Mouse (Mus musculus) neural tube, embryonic 15.5 days (tissue): ENCODE data around the gene Hoxb8. TPM values are rescaled to one million over a fixed set of nuclear protein-coding genes. Genes with fewer than 3 reads are reported as not detected.

Experiments used
- microRNA counts: library from miRNA; unstranded; fragments of <30 nt; microRNA quantifications from one replicate; lab custom pipeline; 2016
- microRNA-seq: library from miRNA; unstranded; fragments of <30 nt; microRNA quantifications from one replicate; pipeline ENCODE4, GENCODE M21; 2017
- polyA plus RNA-seq: library from polyadenylated mRNA; unstranded; fragments of >200 nt; fragmentation: Nextera tagmentation; extraction: Ambion mirVana; gene quantifications from 2 replicates; pipeline ENCODE4 v1.2.1, GENCODE M21; 2015

The Hoxb8 gene
- polyA plus RNA-seq, 1 experiment from 2014 or later = 71.8 TPM

MicroRNAs within 50 kb of the gene (microRNA counts, 519-probe panel; counts per million panel counts)
- microRNA mmu-miR-10a (lab: Ali Mortazavi, UCI) (4,412 counts per million, percentile 97 among the panel's probes with 10 or more counts), microRNA mmu-miR-196a (lab: Ali Mortazavi, UCI) (3,761 counts per million, percentile 89 among the panel's probes with 10 or more counts)

Small RNAs within 50 kb of the gene (microRNA-seq; reads per million reads assigned to microRNA genes)
- gene Mir10a = 187,043 reads per million, percentile 100 among the genes with 10 or more reads in this experiment
- 21.8 reads per million, percentile 32 among the genes with 10 or more reads in this experiment for gene Mir196a-1

Other genes with a start within 250 kb of the Hoxb8 start
- gene Snf8, start 247.0 kb upstream of the Hoxb8 start, polyA plus RNA-seq = 125 and 137 TPM in 2 replicates
- 34.3 and 37.9 TPM in 2 replicates for gene Ube2z, start 216.5 kb upstream of the Hoxb8 start, polyA plus RNA-seq
- 863 and 912 TPM in 2 replicates for gene Atp5g1, start 206.2 kb upstream of the Hoxb8 start, polyA plus RNA-seq
- not detected in 2 replicates for gene Calcoco2, start 169.9 kb upstream of the Hoxb8 start, polyA plus RNA-seq
- gene Ttll6, start 148.1 kb upstream of the Hoxb8 start, polyA plus RNA-seq = 0.23 and 0.46 TPM in 2 replicates
- 0.15 and 1.9 TPM in 2 replicates for gene Hoxb13, start 87.6 kb upstream of the Hoxb8 start, polyA plus RNA-seq
- 55.7 and 57.5 TPM in 2 replicates for gene Hoxb9, start 10.4 kb upstream of the Hoxb8 start, polyA plus RNA-seq
- 101 and 115 TPM in 2 replicates for gene Hoxb7, start 4.7 kb downstream of the Hoxb8 start, polyA plus RNA-seq
- 109 and 135 TPM in 2 replicates for gene Hoxb6, start 10.6 kb downstream of the Hoxb8 start, polyA plus RNA-seq
- 39.5 and 106 TPM in 2 replicates for gene Hoxb5, start 21.4 kb downstream of the Hoxb8 start, polyA plus RNA-seq
- 3.7 and 5.0 TPM in 2 replicates for gene Hoxb4, start 36.4 kb downstream of the Hoxb8 start, polyA plus RNA-seq
- gene Hoxb3, start 41.4 kb downstream of the Hoxb8 start, polyA plus RNA-seq = 8.0 and 12.6 TPM in 2 replicates
- gene Hoxb2, start 68.6 kb downstream of the Hoxb8 start, polyA plus RNA-seq = 33.7 and 42.3 TPM in 2 replicates
- 0.38 and 0.65 TPM in 2 replicates for gene Hoxb1, start 83.8 kb downstream of the Hoxb8 start, polyA plus RNA-seq
- 7.9 and 24.2 TPM in 2 replicates for gene Skap1, start 182.7 kb downstream of the Hoxb8 start, polyA plus RNA-seq